Mouse (Mus musculus): ENCODE results near the gene Cdon. TPM values are rescaled to one million over a fixed set of nuclear protein-coding genes. Genes with fewer than 3 reads are reported as not detected.
"Not testable (repeated sequence)": the region's sequence is repeated elsewhere in the genome, so short reads cannot be mapped to it uniquely, and the experiment has no call there.

Cdon gene
- polyA plus RNA-seq, 1 experiment from 2014 or later, result 0.51 TPM

DNA sequence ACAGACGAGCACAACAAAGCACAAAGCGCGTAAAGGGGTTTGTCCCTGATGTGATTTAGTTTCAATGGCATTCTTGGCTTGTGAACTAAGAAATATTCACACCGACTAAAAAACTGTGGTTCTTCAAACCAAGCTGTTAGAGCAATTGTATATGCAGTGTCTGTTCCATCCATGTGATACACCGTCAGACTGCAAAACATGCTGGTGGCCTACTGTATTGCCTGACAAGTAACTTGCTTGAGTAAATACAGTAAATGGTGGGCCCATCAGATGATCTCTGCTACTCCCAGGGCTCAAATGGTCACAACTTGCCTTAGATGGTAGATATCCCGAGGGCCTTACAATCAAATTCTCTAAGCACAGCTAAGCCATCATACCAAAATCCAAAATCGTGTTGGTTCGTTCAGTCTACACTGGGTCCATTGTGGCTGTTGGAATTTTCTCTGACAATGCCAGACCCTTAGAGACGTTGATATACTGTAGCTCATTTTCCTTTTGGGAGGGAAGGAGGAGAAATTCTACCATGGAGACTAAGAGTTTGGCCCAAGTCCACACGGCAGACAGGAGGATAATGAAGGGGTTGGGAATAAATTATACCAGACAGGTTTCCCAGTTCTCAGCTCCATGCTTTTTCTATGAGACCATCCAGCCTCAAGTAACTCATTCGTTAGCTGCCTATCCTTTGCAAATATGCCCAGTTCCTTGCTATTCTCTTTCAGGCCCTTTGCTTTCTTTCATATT, 9.5 kb upstream of the Cdon start:
- no peak for ATAC-seq (ENCODE audit: insufficient read depth)
- peaks cover 3% of the 10 kb centered on the region; the same call in 1 of the 2 replicates for H3K27me3 ChIP-seq
- no peak overlapping the region for H3K27ac ChIP-seq (replicated peaks)
- no peaks in the 10 kb centered on the region for H3K4me1 ChIP-seq (replicated peaks)
- 69% methylated on average over 11 of the region's 11 CpGs for WGBS (ENCODE audit: insufficient replicate concordance)
- no peak overlapping the region for H3K4me2 ChIP-seq
- no peaks in the 10 kb centered on the region for H3K9me3 ChIP-seq (replicated peaks)
- no peaks in the 10 kb centered on the region for H3K36me3 ChIP-seq (replicated peaks)
- H3K4me3 ChIP-seq (replicated peaks), result no peak overlapping the region
- no peak overlapping the region for H3K9ac ChIP-seq

DNA sequence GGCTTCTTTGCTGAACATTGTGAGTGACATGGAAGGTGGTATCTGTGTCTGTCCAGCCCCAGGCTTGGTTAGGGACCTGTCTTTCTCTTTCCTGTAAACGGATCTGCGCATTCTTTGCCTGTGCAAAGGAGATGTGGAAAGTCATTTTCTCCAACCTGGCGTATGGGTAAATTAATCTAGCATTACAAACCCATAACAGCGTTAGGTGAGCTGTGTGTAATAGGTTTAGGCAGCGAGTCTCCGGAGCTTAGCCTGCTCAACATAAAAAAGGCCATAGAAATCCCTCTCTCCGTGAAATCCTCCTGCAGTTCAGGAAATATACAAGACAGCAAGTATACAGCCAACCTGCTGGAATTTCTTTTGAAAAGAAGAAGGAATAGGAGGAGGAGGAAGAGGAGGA, 9.0 kb upstream of the Cdon start:
- peaks cover 6% of the 10 kb centered on the region for H3K27me3 ChIP-seq
- ATAC-seq (ENCODE audit: insufficient read depth), result no peak

DNA sequence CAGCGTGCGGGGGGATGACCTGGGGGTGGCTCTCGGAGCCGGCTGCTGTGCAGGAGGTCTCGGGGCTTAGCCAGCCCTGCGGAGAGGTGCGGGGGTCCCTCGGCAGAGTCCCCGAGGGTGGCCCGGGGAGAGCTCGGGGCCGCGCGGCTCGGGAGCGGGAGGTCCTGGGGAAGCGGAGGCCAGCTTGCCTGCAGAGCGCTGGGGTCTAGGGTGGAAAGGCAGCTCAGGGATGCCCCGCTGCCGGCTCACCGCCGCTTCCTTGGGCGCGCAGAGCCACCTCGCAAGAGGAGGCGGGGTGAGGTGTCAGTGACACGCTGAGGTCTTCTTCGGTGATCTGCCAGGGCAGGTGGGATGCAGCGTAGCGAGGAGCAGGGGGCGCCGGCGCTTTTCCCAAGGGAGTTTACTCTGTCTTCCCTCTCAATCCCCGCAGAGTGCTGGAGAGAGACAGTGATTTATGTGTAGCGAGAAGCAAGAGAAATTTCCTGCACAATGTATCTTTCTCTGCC, 855 bp downstream of the Cdon start:
- ATAC-seq (ENCODE audit: insufficient read depth), result peak; percentile 28
- 1% methylated on average over 35 of the region's 35 CpGs for WGBS (ENCODE audit: insufficient replicate concordance)
- H3K27ac ChIP-seq (replicated peaks), result no peak overlapping the region

More for the DNA sequence above, 9.0 kb upstream of the Cdon start:
- no peak overlapping the region for H3K9ac ChIP-seq
- WGBS (ENCODE audit: insufficient replicate concordance), result 74% methylated on average over 7 of the region's 7 CpGs
- H3K36me3 ChIP-seq (replicated peaks), result no peaks in the 10 kb centered on the region
- H3K4me2 ChIP-seq, result no peak overlapping the region
- no peak overlapping the region for H3K4me3 ChIP-seq (replicated peaks)
- no peak overlapping the region for H3K27ac ChIP-seq (replicated peaks)
- no peaks in the 10 kb centered on the region for H3K4me1 ChIP-seq (replicated peaks)
- H3K9me3 ChIP-seq (replicated peaks), result no peaks in the 10 kb centered on the region

DNA sequence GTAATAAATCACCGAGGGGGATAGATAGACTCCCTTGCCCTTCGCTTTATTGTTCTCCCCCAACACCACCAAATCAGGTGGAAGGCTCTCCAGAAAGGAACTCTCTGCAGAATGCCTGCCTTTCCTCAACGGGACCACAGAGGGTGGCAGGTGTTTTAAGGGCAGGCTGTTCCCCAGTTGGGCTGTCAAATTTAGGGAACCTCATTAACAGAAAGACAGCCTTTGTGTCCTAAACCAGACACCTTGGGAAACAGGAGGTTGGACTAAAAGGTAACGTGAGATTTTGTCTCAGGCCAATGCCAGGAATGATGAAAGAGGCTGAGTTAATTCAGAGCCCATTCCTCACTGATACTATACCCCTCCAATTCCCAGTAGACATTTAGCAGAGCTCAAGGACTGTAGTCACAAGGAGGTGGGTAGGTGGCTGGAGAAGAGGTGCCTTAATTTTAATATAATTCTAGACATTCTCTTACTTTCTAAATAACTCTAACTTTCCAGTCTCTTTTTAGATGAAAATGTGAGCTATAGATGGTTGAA, 1.5 kb downstream of the Cdon start:
- peak overlapping the region; percentile 86 for H3K4me2 ChIP-seq
- H3K9me3 ChIP-seq (replicated peaks), result no peaks in the 10 kb centered on the region
- 10% methylated on average over 4 of the region's 4 CpGs for WGBS (ENCODE audit: insufficient replicate concordance)
- H3K36me3 ChIP-seq (replicated peaks), result no peaks in the 10 kb centered on the region
- H3K27ac ChIP-seq (replicated peaks), result no peak overlapping the region
- peaks cover 13% of the 10 kb centered on the region for H3K4me1 ChIP-seq (replicated peaks)
- peaks cover 55% of the 10 kb centered on the region for H3K27me3 ChIP-seq
- H3K4me3 ChIP-seq (replicated peaks), result peak overlapping the region; percentile 69
- ATAC-seq (ENCODE audit: insufficient read depth), result no peak
- H3K9ac ChIP-seq, result no peak overlapping the region

More for the DNA sequence above, 855 bp downstream of the Cdon start:
- H3K9ac ChIP-seq, result peak overlapping the region; percentile 58
- peak overlapping the region; percentile 69 for H3K4me3 ChIP-seq (replicated peaks)
- H3K36me3 ChIP-seq (replicated peaks), result no peaks in the 10 kb centered on the region
- no peaks in the 10 kb centered on the region for H3K9me3 ChIP-seq (replicated peaks)
- peaks cover 61% of the 10 kb centered on the region for H3K27me3 ChIP-seq
- H3K4me1 ChIP-seq (replicated peaks), result peaks cover 13% of the 10 kb centered on the region
- H3K4me2 ChIP-seq, result peak overlapping the region; percentile 86

DNA sequence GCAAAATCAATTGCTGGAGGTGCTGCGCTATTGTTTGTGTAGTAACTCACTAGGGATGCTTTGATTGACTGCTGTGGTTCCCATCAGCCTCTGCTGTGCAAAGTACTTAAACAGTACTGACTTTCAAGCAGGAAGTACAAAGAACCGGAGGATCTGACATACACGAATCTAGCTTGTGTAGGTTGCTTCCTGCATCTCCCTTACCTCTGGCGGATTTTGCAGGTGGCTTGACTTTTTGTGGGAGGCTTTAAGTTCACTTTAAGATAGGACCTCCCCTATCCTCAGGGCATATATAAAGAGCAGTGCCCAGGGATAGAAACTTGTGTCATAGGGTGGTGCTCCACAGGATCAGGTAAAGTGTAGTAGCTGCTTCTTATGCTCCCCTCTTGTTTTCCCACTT, 2.3 kb downstream of the Cdon start:
- Histone ChIP-seq H3K4me3 (replicated peaks) (no peak overlapping the region), H3K9ac (no peak overlapping the region), H3K27me3 (peaks cover 53% of the 10 kb centered on the region), H3K4me2 (no peak overlapping the region), H3K9me3 (replicated peaks) (no peaks in the 10 kb centered on the region), H3K27ac (replicated peaks) (no peak overlapping the region), H3K36me3 (replicated peaks) (no peaks in the 10 kb centered on the region), H3K4me1 (replicated peaks) (peaks cover 13% of the 10 kb centered on the region)
- ATAC-seq (ENCODE audit: insufficient read depth), result no peak
- WGBS (ENCODE audit: insufficient replicate concordance), result 30% methylated on average over 4 of the region's 4 CpGs

DNA sequence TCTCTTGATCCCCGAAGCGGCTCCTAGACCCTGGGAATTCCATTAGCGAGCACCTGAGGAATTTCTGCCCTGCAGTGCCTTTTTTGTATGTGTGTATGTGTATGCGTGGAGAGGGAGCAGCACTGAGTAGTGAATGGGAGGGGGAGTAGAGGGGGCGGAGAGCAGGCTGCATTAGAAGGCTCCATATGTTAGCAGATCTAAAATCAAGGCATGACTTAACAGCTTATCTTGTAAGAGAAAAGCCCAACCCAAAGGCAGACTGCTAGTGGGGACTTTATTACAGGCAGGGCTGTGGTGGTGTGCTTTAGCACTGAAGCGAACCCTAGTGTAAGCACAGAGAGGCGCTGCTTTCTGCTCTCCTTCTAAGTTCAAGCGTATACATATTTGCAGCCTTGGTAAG, 3.7 kb downstream of the Cdon start:
- ATAC-seq (ENCODE audit: insufficient read depth), result no peak
- no peak overlapping the region for H3K4me2 ChIP-seq
- WGBS (ENCODE audit: insufficient replicate concordance), result 45% methylated on average over 8 of the region's 8 CpGs
- H3K27ac ChIP-seq (replicated peaks), result no peak overlapping the region
- H3K4me1 ChIP-seq (replicated peaks), result peaks cover 13% of the 10 kb centered on the region
- no peaks in the 10 kb centered on the region for H3K36me3 ChIP-seq (replicated peaks)
- no peaks in the 10 kb centered on the region for H3K9me3 ChIP-seq (replicated peaks)
- H3K9ac ChIP-seq, result no peak overlapping the region
- no peak overlapping the region for H3K4me3 ChIP-seq (replicated peaks)
- peaks cover 43% of the 10 kb centered on the region for H3K27me3 ChIP-seq

DNA sequence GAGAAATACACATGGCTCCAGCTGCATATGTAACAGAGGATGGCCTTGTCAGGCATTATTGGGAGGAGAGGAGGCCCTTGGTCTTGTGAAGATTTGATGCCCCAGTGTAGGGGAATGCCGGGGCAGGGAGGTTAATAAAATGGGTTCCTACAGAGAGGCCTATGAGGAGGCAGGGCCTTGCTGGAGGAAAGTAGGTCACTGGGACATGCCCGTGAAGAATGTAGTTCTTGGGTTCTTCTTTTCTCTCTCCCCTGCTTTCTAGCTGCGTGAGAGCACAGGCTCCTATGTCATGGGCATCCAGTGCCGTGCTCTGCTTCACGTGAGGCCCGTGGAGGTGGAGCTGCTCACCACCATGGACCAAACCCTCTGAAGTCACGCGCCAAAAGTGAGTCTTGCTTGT, 9.5 kb downstream of the Cdon start:
- H3K9me3 ChIP-seq (replicated peaks), result no peaks in the 10 kb centered on the region
- H3K4me2 ChIP-seq, result no peak overlapping the region
- H3K4me1 ChIP-seq (replicated peaks), result no peaks in the 10 kb centered on the region
- no peak overlapping the region for H3K9ac ChIP-seq
- no peak overlapping the region for H3K4me3 ChIP-seq (replicated peaks)
- no peaks in the 10 kb centered on the region for H3K36me3 ChIP-seq (replicated peaks)
- ATAC-seq (ENCODE audit: insufficient read depth), result no peak
- WGBS (ENCODE audit: insufficient replicate concordance), result 66% methylated on average over 8 of the region's 8 CpGs
- no peak overlapping the region for H3K27ac ChIP-seq (replicated peaks)
- peaks cover 2% of the 10 kb centered on the region; the same call in 1 of the 2 replicates for H3K27me3 ChIP-seq

DNA sequence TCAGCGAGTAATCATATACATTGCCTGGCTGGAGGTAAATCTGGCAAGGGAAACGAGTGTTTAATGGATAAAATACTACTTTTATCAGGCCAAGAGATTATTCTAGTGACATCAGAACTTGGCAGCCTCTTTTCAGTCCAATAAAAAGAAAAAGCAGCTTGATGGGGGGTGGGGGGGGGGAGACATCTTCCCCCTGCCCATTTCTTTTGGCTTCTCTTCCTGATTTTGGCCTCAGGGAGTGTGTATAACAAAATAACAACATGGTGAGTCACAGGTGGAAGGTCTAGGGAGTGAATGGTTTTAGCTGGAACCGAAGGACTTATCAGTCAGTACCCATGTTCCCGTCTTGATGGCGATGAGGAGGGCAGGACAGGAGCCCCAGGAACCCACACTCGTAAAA, 10.5 kb downstream of the Cdon start:
- no peak overlapping the region for H3K27ac ChIP-seq (replicated peaks)
- H3K4me2 ChIP-seq, result no peak overlapping the region
- no peaks in the 10 kb centered on the region for H3K36me3 ChIP-seq (replicated peaks)
- no peak overlapping the region for H3K4me3 ChIP-seq (replicated peaks)
- no peaks in the 10 kb centered on the region for H3K27me3 ChIP-seq
- no peaks in the 10 kb centered on the region for H3K4me1 ChIP-seq (replicated peaks)
- WGBS (ENCODE audit: insufficient replicate concordance), result 62% methylated on average over 6 of the region's 6 CpGs
- no peaks in the 10 kb centered on the region for H3K9me3 ChIP-seq (replicated peaks)
- H3K9ac ChIP-seq, result no peak overlapping the region
- no peak for ATAC-seq (ENCODE audit: insufficient read depth)

DNA sequence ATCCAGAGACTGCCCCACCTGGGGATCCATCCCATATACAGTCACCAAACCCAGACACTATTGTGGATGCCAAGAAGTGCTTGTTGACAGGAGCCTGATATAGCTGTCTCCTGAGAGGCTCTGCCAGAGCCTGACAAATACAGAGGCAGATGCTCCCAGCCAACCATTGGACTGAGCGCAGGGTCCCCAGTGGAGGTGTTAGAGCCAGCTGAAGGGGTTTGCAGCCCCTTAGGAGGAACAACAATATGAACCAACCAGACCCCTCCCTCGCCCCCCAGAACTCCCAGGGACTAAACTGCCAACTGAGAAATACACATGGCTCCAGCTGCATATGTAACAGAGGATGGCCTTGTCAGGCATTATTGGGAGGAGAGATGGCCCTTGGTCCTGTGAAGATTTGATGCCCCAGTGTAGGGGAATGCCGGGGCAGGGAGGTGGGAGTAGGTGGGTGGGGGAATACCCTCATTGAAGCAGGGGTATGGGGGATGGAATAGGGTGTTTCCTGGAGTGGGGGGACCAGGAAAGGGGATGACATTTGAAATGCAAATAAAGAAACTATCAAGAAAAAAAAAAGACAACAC, 11.9 kb downstream of the Cdon start:
- not testable (repeated sequence) for ATAC-seq (ENCODE audit: insufficient read depth); H3K4me2 ChIP-seq; H3K27ac ChIP-seq (replicated peaks); H3K4me1 ChIP-seq (replicated peaks); H3K36me3 ChIP-seq (replicated peaks); H3K9me3 ChIP-seq (replicated peaks); H3K27me3 ChIP-seq; H3K4me3 ChIP-seq (replicated peaks); H3K9ac ChIP-seq
- WGBS (ENCODE audit: insufficient replicate concordance), result 62% methylated on average over 3 of the region's 3 CpGs

DNA sequence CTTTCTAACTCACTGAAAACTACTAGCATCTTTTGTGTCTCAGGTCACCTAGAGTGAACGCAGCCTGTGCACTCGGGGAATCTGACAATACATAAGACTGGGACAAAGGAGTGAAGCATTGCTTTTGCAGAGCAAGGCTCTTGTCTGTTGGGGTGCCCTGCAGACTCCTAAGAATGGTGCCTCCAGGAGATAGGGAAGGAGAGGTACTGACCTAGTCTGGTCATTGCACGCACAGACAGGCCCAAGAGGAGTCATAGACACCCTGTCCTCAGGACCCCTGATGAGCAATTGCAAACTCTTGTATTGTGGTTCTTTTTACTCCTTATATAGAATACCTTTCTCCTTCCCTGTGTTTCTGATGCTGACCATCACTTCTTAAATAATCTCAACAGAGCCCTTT, 13.4 kb downstream of the Cdon start:
- no peaks in the 10 kb centered on the region for H3K9me3 ChIP-seq (replicated peaks)
- WGBS (ENCODE audit: insufficient replicate concordance), result 72% methylated on average over 3 of the region's 3 CpGs
- ATAC-seq (ENCODE audit: insufficient read depth), result no peak
- no peak overlapping the region for H3K9ac ChIP-seq
- H3K4me3 ChIP-seq (replicated peaks), result no peak overlapping the region
- no peaks in the 10 kb centered on the region for H3K27me3 ChIP-seq
- no peak overlapping the region for H3K4me2 ChIP-seq
- no peak overlapping the region for H3K27ac ChIP-seq (replicated peaks)
- H3K4me1 ChIP-seq (replicated peaks), result no peaks in the 10 kb centered on the region
- H3K36me3 ChIP-seq (replicated peaks), result no peaks in the 10 kb centered on the region

DNA sequence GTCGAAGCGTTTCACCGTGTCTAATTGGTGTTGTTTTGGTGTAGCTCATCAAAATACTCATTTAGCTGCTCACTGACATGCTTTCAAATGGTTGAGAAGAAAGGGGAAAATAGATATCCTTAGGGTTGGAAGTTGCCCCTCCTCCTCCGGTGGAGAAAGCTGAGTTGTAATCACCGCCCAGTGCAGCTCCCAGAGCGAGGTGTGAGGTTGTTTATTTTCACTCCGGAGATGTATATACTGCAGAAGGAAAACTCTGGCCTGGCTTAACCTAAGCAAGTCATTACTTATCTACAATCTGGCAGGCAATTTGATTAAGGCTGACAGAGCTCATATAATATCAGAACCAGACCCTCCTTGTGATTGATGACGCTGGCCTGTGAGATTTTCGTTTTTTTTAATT, 14.6 kb downstream of the Cdon start:
- WGBS (ENCODE audit: insufficient replicate concordance), result 48% methylated on average over 9 of the region's 9 CpGs
- H3K4me2 ChIP-seq, result no peak overlapping the region
- no peak overlapping the region for H3K27ac ChIP-seq (replicated peaks)
- no peak overlapping the region for H3K4me3 ChIP-seq (replicated peaks)
- no peaks in the 10 kb centered on the region for H3K9me3 ChIP-seq (replicated peaks)
- no peak overlapping the region for H3K9ac ChIP-seq
- ATAC-seq (ENCODE audit: insufficient read depth), result no peak
- H3K27me3 ChIP-seq, result no peaks in the 10 kb centered on the region
- no peaks in the 10 kb centered on the region for H3K4me1 ChIP-seq (replicated peaks)
- H3K36me3 ChIP-seq (replicated peaks), result no peaks in the 10 kb centered on the region

Measured in liver, embryonic 15.5 days (tissue).